Mouse (Mus musculus) fat pad, adult 2 months (tissue): ENCODE measurements around the gene Kif1c.
A peak's percentile ranks its signal among the peaks of the same experiment; 100 is the strongest.

Experiments
- DNase-seq: peaks from one replicate; pipeline ENCODE4 v3.0.0-alpha.2; 2011; ENCODE audit warnings: low read depth, low spot score; ENCODE audit errors: extremely low read depth

Gene Kif1c

DNA sequence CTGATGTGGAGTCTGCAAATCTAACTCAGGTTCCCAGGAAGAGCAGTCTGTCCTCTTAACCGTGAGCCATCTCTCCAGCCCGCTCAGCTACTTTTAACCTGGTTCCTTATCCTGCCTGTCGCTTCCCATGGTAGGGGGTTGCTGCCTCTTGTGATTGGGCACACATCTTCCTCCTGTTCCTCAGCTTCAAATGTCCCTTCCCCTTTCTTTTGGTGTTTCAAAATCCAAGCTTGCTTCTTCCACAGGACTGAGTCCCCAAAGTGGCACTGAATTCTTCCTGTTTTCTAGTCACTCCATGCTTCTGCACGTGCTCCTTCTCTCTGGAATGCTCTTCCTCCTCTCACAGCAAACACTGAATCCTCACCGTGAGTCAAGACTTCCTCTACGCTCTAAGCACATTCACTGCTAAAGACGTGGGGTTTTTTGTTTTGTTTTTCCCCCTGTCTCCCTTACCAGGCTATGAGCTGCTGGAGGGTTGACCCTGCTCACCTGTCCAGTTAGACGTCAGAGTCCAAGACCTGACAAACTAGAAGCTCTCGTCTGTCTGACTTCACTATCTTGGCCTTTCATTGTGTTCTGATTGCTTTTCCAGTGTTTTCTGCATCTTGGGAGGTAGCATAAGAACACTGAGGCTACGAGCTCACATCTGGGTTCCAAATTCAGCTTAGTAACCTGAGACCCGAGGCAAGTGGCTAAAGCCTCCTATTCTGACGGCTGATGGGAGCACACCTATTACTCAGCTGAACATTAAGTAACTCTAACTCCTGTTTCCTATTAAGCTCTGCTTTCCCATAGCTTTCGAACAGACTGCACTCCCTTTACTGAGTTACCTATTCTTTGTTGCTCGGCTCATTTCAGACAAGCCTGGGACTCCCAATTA, 32.8 kb upstream of the Kif1c start:
- no peak for DNase-seq

DNA sequence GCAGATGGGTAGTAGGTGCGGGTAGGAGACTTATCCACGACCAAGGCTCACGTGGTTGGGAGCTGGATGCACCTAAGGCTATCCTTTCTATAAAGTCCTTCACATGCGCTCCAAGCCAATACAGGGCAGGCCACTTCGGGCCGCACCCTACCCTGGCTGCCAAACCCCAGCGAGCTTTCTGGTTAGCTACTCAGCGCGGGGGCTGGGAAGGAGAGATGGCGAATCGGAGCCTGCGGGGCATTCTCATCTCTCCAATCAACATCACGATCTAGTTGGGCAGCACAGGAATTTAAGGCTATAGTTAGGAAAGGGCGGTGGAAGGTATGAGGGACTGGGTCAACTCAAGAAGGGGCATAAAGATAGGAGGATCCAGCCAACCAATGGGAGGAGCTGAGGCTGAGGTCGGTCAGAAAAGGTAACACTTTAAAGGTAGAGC, 32.0 kb upstream of the Kif1c start:
- no peak for DNase-seq

DNA sequence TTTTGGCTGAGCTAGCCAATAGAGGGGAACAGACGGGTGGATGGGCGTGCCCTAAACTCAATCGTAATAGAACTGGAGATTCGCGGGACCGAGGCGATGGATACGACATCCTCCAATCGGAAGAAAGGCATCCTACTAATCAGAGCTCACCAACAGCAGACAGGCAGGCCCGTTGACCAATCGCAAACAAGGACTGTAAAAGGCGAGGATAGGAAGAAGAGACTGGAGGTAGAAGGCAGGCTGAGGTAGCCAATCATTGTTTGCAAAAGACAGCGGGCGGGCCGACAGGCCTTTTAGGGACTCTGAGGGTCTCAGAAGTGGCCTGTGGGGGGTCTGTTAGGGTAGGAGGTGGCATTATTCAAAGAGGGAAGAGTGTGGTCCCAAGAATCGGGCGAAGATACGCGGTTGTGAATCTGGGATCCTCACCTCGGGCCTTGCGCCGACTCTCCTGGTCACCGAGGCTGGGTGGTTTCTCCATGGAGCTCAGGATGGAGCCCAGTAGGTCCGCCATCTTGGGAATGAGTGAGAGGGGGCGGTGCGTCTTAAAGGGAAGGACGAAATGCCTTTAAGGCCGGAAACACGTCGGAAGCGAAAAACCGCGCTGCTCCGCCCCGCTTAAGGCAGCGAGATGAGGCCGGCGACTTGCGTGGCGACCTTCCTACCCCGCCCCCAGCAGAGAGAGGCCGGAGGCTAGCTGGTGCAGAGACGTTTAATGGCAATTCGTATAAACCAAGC, 31.4 kb upstream of the Kif1c start, which contains the start of gene Spag7:
Gene Spag7 (minus strand): TSS at position 646 of the 735 bp plus-strand sequence.
- peak; percentile 98 for DNase-seq

GRCm38 (mm10) chr11:70669582-70670345, 30.6 kb upstream of the Kif1c start:
- no peak for DNase-seq

DNA sequence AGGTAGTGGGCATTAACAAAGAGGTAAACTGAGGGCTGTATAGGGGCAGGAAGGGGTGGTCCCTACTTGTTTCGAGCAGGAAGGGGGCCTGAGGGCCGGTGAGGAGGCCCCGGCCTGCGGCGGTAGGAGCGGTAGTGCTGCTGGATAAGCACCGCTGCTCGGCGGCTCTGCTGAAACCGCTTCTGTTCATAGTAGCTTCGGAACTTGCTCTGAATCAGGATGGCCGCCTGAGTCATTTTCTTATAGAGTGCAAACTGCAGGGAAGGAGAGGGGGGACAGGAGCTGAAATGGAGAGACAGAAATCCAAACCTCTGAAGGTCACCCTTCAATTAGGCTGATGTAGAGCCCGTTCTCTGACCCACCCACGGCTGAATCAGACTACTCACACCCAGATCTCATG, 29.9 kb upstream of the Kif1c start:
- DNase-seq: no peak

DNA sequence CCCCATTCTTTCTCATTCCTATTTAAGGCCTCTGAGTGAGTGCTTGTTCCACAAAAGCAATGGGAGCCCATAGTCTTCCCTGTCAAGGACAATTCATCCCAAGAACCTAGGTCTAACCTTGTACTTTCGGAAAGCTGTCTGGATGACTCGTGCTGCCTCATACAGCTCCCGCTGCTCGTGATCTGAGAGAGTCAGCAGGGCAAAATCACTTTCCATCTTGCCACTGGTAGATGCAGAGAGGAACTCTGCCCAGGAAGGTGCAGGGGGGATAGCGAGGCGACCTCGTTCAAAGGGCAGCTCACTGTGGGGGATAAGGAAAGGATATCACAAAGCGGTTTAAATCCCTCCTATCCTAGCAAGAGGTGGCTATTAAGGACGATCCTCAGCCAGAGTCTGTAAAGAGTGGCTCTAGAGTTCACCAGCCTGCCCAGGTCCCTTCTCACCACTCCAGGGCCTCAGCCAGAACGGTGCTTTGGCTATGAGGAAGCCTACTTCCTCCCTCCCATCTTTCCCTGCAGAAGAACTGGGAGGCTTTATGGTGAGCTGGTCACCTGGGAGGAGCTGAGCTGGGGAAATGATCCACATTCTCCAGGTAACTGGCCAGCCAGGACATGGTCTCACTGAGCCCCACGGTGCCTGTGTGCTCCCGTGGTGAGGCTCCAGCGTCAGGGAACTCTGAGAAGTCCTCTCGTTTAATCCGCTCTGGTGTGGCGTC, 28.9 kb upstream of the Kif1c start:
- DNase-seq: no peak

DNA sequence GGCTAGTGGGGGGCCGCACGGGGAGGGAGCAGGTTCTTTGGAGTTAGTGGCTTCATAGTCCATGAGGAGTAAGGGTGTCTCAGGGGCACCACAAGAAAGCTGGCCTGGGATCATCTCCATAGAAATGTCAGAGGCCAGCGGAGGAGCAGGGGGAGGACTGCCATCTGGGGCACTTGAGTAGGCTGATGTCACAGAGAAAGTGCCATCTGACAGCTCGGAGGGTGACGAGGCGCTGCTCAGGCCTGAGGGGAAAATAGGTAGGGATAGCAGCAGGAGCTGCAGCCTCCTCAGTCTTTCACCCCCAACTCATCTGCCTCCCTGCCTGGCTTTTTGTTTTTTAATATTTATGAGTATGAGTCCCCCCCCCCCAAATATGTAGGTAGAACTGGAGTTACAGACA, 26.3 kb upstream of the Kif1c start:
- DNase-seq: no peak

DNA sequence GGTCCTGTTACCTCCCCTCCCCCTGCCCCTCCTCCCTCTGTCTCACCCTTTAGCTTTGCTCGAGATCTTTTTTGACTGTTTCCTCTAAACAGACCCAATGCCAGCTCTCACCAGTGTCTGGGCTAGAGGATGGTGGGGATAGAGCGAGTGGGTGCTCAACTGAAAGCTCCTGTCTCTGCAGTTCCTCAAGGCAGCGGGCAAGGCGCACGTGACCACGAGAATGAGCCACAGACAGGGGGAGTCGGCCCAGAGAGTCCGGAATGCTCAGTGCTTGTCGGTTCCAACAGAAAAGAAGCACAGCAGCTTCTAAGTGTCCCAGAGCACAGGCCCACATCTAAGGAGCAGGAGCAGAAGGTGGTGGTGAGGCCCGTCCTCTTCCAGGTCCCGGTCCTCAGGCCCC, 25.8 kb upstream of the Kif1c start:
- DNase-seq: no peak

- DNase-seq: no peak
Measured at GRCm38 (mm10) chr11:70678092-70678491, 22.3 kb upstream of the Kif1c start.

- DNase-seq: no peak
Measured at GRCm38 (mm10) chr11:70678576-70678975, 21.8 kb upstream of the Kif1c start.

DNA sequence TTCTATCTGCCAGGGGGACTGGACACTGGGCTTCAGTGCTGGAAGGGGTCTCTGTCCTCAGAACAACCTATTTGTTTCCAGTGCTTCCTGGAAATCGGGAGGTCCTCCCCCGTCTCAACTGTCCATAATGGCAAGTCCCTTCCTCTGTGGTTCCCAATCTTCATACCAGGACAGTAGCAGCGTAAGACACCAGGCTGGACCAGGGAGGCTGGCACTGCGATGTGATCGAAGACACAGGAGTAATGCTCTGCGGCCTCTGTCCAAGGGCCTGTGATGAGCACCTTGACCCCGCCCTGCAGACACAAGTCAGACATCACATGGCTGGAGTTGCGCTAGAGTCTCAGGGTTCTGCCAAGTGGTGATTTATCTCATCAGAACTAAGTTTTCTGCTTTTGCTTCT, 21.0 kb upstream of the Kif1c start:
- DNase-seq: no peak

DNA sequence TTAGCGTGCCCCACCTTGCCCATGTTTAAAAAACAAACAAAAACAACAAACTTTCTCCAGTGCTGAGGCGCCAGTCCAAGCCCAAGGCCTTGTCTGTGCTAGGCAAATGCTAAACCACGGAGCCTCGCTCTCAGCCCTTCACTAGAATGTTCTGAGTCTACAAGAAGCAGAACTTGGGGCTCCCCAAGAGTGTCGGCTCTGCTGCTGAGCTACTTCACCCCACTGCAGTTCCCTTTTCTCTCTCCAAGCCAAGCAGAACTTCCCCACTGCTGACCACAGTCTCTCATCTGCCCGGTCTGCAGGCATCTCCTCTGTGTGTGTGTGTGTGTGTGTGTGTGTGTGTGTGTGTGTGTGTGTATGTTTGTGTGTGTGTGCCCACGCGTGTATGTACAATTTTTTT, 20.5 kb upstream of the Kif1c start:
- DNase-seq: no peak

- no peak for DNase-seq
Measured at GRCm38 (mm10) chr11:70681170-70681569, 19.2 kb upstream of the Kif1c start.

- no peak for DNase-seq
Measured at GRCm38 (mm10) chr11:70681897-70682581, 18.3 kb upstream of the Kif1c start.

DNA sequence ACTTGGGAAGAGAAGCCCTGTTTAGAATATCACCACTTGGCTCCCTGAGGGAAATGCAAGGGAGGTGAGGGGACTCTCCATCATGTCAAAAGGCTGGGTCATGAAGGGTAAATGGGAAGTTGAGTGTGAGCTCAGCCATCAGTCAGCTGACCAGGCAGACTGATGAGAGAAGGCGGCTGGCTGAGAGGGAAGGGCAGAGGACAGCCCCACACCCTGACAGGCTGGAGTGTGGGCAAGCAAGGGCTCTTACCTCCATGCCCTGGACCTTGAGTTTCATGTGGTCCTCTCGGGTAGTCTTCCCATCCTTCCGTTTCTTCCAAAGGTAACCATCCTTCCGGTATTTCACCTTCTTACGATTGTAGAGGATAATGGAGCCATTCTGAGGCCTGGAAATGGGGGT, 16.7 kb upstream of the Kif1c start:
- DNase-seq: no peak

- DNase-seq: no peak
Measured at GRCm38 (mm10) chr11:70686901-70687566, 13.3 kb upstream of the Kif1c start.

DNA sequence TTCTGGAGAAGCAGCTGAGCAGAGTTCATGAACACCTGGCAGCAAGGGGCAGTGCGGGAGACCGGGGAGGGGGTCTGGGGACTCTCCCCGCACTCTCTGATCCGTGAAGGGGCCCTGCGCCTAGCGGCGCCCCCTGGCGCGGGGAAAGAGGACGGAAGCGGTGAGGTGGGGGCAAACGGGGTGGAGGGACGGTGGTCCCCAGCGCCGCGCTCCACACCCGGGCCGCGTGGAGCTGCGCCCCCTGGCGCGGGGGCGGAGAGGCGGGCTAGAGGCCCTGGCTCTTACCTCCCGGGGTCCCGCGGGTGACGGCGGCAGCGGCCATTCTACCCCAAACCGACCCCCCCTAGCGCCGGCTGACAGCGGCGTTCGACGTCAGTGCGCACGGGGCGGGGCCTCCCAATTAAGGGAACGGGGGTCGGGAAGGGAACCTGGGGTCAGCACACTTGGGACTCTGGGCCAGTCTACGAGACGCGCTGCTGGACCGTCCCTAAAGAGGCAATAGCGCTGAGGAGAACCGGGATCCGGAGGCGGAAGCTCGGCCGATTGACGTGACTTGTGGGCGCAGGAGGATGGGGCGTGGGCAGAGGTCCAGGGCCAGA, 12.6 kb upstream of the Kif1c start, which contains the start of gene Camta2:
Gene Camta2 (minus strand): TSS at position 505 of the 599 bp plus-strand sequence.
- DNase-seq: no peak

GRCm38 (mm10) chr11:70688372-70688771, 12.0 kb upstream of the Kif1c start:
- no peak for DNase-seq

DNA sequence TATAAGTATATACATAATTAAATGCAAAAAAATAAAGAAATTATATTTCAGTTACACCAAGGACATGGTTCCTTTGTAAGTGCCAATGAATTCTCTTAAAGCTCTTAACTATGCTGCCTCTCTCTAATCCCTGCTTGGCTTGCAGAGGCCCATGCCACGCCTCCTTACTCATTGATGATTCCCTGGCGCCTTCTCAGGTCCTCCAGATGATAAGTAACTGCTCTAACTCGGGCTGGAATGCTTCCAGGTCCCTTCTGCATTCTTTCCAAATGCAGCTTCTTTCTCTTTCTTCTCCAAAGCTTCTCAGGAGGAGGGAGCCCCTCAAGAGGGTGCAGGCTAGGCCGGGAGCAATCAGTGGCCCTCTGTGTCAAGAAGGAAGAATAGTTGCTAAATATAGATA, 10.8 kb upstream of the Kif1c start:
- no peak for DNase-seq
